ENCODE assay signal across 8 mouse cellular contexts in the genomic region with DNA sequence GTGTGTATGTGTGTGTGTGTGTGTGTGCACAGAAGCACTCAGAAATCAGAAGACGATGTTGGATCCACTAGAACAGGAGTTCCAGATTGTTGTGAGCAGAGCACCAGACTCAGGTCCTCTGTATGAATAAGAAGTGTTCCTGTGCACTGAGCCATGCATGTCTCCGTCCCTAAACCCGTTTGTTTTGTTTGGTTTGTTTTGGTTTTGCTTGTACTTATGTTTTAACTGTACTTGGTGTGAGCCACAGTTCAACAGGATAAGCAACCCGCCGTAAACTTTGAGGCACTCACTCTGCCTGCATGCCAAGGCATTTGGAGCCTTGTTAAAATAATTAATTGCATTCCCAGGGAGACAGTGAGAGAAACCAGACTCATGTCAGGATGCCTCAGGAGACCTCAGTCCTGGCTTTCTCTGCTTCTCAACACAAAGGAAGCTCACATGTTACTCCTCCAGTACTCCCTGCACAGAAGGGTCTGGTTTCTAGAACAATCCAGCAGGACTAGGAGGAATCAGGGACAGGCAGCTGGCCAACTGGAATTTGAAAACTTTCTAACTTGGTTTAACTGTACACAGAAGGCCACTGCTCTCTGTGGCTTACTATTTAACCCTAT. TPM values are rescaled to one million over a fixed set of nuclear protein-coding genes. Genes with fewer than 3 reads are reported as not detected.
DNase-seq lines count a peak whose midpoint lies in the region; ATAC-seq lines count a peak whose summit lies in the region.

No protein-coding gene starts in this region.

- ATAC-seq in embryonic facial prominence, embryonic 12.5 days (ENCODE audit: insufficient number of reproducible peaks, insufficient read depth, low FRiP score, low TSS enrichment) = peak; percentile 70; the same call in 1 of the 2 replicates
- peak; percentile 83 for ATAC-seq in intestine, embryonic 16.5 days
- ATAC-seq in liver, embryonic 16.5 days (ENCODE audit: low read depth) = peak; percentile 25
- ATAC-seq in CD4-positive, CD25-positive, alpha-beta regulatory T cell, adult 4 months = no peak

- peaks cover 20% of the 10 kb centered on the region for H3K4me1 ChIP-seq in embryonic facial prominence, embryonic 12.5 days
- peaks cover 22% of the 10 kb centered on the region for H3K4me1 ChIP-seq in intestine, embryonic 16.5 days (ENCODE audit: control insufficient read depth, insufficient read depth, low read length)
- peaks cover 24% of the 10 kb centered on the region for H3K4me1 ChIP-seq in liver, embryonic 16.5 days (ENCODE audit: control insufficient read depth, low read depth, low read length)

- peak; percentile 97 for DNase-seq in heart, adult 11 months
- no peak for DNase-seq in heart, adult 8-10 months (ENCODE audit: low spot score)
- no peak for DNase-seq in cerebellum, postnatal 14 days
- no peak for DNase-seq in thymus, postnatal 14 days

- H3K27ac ChIP-seq in embryonic facial prominence, embryonic 12.5 days = peak overlapping the region; percentile 43
- peak overlapping the region; percentile 93 for H3K27ac ChIP-seq in intestine, embryonic 16.5 days (ENCODE audit: low read length)
- peak overlapping the region; percentile 67 for H3K27ac ChIP-seq in liver, embryonic 16.5 days (ENCODE audit: low read length)

- WGBS in embryonic facial prominence, embryonic 12.5 days = 46% methylated on average over 5 of the region's 5 CpGs
- WGBS in intestine, embryonic 16.5 days = 32% methylated on average over 5 of the region's 5 CpGs
- 46% methylated on average over 5 of the region's 5 CpGs for WGBS in liver, embryonic 16.5 days (ENCODE audit: insufficient replicate concordance)

- H3K27me3 ChIP-seq in embryonic facial prominence, embryonic 12.5 days = no peaks in the 10 kb centered on the region
- no peaks in the 10 kb centered on the region for H3K27me3 ChIP-seq in intestine, embryonic 16.5 days (replicated peaks; ENCODE audit: control insufficient read depth, insufficient read depth, low read length)
- H3K27me3 ChIP-seq in liver, embryonic 16.5 days (ENCODE audit: control insufficient read depth, insufficient read depth, low read depth, low read length) = no peaks in the 10 kb centered on the region

- H3K4me3 ChIP-seq in embryonic facial prominence, embryonic 12.5 days = no peak overlapping the region
- H3K4me3 ChIP-seq in intestine, embryonic 16.5 days (ENCODE audit: low read length) = no peak overlapping the region
- no peak overlapping the region for H3K4me3 ChIP-seq in liver, embryonic 16.5 days (ENCODE audit: low read depth, low read length)

- no peak overlapping the region for H3K4me2 ChIP-seq in embryonic facial prominence, embryonic 12.5 days (replicated peaks)
- H3K4me2 ChIP-seq in intestine, embryonic 16.5 days (ENCODE audit: low read depth, low read length) = no peak overlapping the region
- H3K4me2 ChIP-seq in liver, embryonic 16.5 days (ENCODE audit: low read depth, low read length) = no peak overlapping the region

- H3K9ac ChIP-seq in embryonic facial prominence, embryonic 12.5 days = no peak overlapping the region
- H3K9ac ChIP-seq in intestine, embryonic 16.5 days (ENCODE audit: low read depth, low read length) = no peak overlapping the region
- H3K9ac ChIP-seq in liver, embryonic 16.5 days (ENCODE audit: low read depth, low read length) = no peak overlapping the region

- peaks cover 25% of the 10 kb centered on the region for H3K36me3 ChIP-seq in embryonic facial prominence, embryonic 12.5 days
- no peaks in the 10 kb centered on the region for H3K36me3 ChIP-seq in intestine, embryonic 16.5 days (ENCODE audit: control insufficient read depth, insufficient read depth, low read length)
- H3K36me3 ChIP-seq in liver, embryonic 16.5 days (ENCODE audit: control insufficient read depth, insufficient read depth) = no peaks in the 10 kb centered on the region; the same call in 1 of the 2 replicates

- H3K9me3 ChIP-seq in embryonic facial prominence, embryonic 12.5 days = no peaks in the 10 kb centered on the region
- H3K9me3 ChIP-seq in intestine, embryonic 16.5 days (ENCODE audit: control insufficient read depth, low read length) = no peaks in the 10 kb centered on the region
- H3K9me3 ChIP-seq in liver, embryonic 16.5 days (replicated peaks; ENCODE audit: control insufficient read depth, low read length) = no peaks in the 10 kb centered on the region

RNA-seq across cellular contexts. Expression of a gene that starts 40.3 kb away (rescaled TPM):
- 1 to 10 TPM in 2 of 4 experiments, under 1 TPM in 2; 0.75 to 1.7 (median 1.1) TPM for total RNA-seq in heart, adult 8-10 months (2022)
- polyA plus RNA-seq in embryonic facial prominence, embryonic 12.5 days (2016; fragmentation: Nextera tagmentation; extraction: Ambion mirVana) = 3.0 and 3.3 TPM in 2 replicates
- polyA plus RNA-seq in intestine, embryonic 16.5 days (2015; fragmentation: Nextera tagmentation; extraction: Ambion mirVana) = 0.93 and 1.0 TPM in 2 replicates
- 0.44 and 0.47 TPM in 2 replicates for polyA plus RNA-seq in liver, embryonic 16.5 days (2015; fragmentation: Nextera tagmentation; extraction: Ambion mirVana)
- not detected for polyA plus RNA-seq in CD4-positive, CD25-positive, alpha-beta regulatory T cell, adult 4 months (2017; shearing (Covaris generic))

Comparison
In these comparisons a context has a peak if more than half of its experiments do, and no peak if none do; other contexts are left out.
1. H3K27ac ChIP-seq: peak in every context shown above with its lines; median percentile 93 in intestine, embryonic 16.5 days; 67 in liver, embryonic 16.5 days; 43 in embryonic facial prominence, embryonic 12.5 days.